Mouse (Mus musculus): Measurements from ENCODE around the gene B3gnt4.
"Not testable (repeated sequence)": the region's sequence is repeated elsewhere in the genome, so short reads cannot be mapped to it uniquely, and the experiment has no call there.

Gene B3gnt4

DNA sequence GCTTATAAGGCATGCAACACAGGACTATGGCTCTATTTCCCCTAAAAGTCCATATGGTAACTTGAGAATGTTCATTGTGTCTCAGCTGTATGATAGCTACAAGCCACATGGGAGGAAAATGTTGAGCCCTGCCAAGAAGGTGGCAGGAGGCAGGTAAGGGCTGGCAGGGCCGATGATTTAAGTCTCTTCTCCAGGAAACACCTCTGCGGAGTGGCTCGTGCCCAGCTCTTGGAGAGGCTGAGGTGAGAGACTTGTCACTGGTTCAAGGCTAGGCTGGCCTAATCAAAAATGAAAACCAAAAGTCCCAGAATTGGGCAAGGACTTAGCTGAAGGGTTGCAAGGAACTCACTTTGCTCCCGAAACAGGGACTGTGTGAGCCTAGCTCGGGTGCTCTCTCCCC lies at the start of gene B3gnt4:
Gene B3gnt4, plus strand, starts transcription at position 301 of the 400 bp plus-strand sequence.
- no peak for DNase-seq

DNA sequence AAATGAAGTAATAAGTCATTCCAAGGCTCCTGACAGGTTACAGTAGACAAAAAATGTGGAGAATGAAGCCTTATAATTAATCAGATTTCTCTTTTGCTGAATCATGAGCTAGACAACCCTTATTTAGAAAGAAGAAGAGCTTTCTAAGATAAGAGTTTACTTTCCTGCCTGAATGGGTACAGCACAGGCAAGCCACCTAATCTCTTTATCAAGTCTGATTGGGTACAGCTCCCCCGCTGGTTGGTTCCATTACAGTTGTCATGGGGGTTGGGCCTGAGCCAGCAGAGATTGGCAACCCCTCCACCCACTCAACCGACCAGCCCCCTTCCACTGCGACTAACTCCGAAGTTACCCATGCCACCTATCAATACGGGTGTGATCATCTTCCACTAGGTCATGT lies 48.8 kb upstream of the B3gnt4 start:
- DNase-seq, result no peak

DNA sequence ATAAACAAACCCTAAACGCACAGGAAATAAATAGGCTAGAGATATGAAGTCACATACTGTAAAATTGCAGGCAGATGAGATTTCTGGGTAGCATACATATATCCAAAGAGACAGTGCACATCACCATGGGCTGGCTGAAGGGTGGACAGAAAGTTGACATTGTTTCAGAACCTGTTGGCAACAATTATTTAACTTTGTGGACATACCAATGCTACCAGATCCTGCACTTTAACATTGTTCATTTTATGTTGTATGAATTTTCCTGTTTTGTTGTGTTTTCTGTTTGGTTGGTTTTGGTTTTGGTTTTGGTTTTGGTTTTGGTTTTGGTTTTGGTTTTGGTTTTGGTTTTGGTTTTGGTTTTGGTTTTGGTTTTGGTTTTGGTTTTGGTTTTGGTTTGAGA lies 45.6 kb upstream of the B3gnt4 start:
- no peak for DNase-seq

DNA sequence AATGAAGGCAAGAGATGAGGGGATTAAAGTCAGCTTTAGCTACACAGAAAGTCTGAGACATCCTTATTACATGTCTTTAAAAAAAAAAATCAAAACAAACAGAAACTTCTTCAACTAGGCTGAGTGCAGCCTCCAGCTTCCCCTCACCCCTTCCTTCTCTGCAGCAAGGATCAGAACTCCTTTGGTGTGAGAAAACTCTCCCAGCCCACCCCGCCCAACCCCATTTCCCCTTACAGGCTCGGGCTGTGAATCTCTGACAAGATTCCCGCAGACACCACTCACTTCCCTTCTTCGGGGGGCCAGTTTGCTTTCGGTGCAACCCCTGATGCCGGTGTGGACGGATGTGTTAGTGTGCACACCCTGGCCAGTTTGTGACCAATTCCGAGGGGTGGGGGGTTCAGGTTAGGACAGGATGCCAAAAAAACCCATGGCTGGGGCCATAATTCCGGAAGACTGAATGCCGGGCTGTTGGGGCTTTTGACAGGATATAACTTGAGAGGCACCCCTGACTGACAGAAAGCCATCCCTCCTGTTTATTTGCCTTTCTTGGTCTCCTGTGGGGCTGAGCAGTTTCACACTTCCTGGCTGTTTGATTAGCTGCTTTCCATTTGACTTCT lies 39.4 kb upstream of the B3gnt4 start:
- DNase-seq, result no peak

DNA sequence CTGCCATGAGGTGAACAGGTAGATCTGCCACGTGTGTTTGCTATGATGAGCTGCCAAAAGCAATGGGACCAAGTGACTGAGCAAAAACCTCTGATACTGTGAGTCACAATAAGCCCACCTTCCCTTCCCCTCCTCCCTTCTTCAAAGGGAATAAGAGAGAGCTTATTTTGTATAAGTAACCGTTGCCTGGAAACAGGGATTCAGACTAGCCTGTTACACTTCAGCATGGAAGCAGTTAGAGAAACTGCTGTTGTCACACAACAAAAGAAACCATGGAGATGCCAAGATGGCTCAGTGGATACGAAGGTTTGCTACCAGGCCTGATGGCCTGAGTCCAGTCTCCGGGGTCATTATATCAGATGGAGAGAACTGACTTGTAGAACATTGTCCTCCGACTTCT lies 36.4 kb upstream of the B3gnt4 start:
- no peak for DNase-seq

DNA sequence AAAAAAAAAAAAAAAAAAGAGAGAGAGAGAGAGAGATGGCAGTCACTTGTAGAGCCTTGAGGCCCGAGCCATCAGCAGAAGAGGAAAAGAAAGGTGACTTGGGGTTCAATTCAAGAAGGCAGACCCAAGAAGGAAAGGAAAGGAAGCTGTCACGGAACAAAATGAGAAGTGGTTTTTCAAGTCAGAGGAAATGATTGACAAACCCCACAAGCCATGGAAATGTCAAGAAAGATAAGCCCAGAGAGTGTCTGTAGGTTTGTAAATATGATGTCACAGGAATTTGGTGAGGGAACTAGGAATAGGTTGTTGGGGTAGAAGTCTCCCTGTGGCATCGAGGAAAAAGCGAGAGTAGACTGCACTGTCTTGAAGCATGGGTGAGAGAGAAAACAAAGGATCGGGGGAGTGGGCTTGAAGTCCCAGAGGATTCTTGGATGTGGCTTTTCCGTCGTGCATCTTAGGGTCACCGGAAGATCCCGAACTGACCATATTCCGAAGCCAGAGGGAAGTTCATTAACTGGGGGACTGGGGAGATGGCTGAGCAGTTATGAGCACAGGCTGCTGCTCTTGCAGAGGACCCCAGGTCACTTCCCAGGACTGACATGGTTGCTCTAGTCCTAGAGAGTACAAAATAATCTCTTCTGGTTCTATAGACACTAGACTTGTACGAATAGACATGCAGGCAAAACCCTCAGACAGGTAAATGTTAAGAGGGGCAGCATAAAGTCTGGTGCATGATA lies 22.4 kb upstream of the B3gnt4 start:
- DNase-seq, result no peak

DNA sequence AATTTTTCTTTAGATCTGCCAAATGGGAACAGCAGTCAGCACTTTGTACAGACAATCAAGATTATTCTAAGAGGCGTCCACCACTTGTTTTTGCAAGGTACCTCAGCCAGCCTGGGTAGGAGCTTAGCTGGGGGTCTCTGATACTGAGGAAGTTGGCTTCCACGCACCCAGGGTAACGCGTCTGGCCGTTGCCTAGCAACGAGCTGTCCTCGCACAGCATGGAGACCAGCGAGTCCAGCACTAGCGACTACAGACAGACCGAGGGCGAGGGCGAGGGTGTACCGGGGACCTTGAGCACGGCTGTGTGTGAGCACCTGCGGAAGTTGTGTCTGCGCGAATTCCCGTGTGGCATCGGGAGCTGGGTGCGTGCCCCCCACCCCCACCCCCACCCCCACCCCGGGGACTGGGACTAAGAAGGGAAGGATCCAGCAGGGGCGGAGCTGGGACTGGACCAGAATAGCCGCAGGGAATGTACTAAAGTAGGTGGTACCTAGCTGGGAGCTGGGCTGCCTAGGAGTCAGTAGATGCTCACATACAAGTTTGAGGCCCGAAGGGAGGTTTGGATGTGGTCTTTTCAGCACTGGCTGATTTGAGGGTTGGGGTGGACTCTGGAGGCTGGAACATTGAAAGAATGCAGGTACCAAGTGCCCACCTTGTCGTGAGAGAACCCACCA lies 21.0 kb upstream of the B3gnt4 start, which contains the start of the genes Lrrc43 and Il31:
Gene Lrrc43, plus strand, starts transcription at position 194 of the 674 bp plus-strand sequence.
Gene Il31, minus strand, starts transcription at position 378 of the 674 bp plus-strand sequence.
- DNase-seq, result no peak

DNA sequence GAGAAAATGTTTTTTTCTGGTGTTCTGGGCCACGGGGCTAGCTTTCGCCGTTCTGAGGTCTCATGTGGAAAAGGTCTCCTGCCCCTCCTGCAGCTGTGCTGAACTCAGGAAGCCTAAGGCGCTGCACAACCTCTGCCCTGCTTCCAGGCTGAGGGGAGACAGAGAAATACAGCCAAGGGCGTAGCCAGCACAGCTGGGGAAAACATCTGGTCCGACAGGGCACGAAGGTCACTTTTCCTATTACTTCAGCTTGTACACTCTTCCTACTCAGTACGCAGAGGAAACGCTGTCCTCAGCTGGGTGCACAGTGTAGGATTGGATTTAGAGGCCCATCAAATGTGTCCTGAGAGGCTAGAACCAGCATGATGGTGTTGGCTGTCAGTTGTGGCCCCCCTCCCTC lies 20.3 kb upstream of the B3gnt4 start:
- DNase-seq, result no peak

DNA sequence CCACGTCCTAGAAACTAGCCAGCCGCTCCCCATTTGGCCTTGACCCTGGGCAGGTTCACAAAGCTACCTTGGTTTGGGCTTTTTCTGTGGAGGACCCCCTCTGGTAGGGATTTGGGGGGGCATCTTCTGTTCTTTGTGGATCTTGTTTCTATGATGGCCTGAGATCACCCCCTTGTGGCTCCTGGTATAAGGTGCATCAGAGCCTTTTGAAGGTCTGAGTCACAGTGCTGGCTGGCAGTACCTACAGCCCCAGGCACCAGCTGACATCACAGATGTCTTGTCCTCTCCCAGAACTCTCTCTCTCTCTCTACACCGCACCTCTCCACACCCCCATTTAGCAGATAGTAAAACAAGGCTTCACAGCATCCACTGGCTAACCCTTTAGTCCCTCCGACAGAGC lies 10.5 kb upstream of the B3gnt4 start:
- peak in 1 of 2 experiments; percentile 43 for DNase-seq

DNA sequence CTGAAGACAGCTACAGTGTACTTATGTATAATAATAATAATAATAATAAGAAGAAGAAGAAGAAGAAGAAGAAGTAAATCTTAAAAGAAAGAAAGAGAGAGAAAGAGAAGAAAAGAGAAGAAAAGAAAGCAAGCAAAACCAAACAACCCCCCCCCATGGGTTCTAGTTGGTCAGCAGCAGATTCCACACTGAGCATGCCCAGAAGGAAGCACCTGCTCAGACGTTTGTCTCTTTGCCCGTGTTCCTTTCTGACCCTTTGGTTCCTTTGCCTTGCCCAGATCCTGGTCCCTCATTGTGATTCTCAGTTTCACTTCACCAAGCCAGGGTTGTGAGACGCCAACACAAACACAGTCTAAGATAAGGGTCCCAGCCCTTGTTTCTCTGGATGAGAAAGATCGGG lies 8.3 kb upstream of the B3gnt4 start:
- DNase-seq, result no peak

DNA sequence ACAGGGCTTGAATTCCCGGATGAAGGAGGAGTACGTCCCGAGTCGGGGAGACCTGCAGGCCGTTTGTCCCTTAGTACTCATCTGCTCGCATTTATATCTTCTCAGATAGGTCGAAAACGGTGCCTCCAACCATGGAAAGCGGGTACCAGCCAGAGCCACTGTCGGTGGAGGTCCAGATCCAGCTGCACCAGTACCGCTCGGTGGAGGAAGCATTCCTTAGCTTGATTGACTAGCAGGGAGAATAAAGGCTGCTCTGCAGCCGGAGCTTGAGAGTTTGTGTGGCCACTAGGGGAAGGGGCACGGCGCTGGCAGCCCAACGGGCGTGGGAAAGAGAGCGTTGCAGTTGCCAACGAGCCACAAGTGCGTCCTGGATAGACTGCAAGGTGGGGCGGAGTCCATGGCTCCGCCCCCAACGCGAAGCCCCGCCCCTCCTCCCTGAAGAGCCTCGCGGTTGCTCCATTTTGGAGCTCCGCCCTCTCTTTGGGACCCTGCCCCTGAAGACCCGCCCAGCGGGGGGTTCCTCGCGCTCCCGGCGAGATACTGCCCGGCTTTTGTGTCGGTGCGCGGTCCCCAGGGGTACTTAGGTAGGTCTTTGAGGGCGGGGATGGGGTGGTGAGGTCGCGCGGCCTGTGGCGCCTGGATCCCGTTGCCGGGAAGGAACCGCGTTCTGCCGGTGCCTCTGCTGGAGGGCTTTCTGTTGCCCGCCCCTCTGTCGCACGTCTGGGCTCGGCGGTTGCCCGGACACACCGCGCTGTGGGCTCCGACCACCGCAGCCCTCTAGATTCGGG lies 2.1 kb upstream of the B3gnt4 start:
- peak; percentile 56 to 71 for DNase-seq

DNA sequence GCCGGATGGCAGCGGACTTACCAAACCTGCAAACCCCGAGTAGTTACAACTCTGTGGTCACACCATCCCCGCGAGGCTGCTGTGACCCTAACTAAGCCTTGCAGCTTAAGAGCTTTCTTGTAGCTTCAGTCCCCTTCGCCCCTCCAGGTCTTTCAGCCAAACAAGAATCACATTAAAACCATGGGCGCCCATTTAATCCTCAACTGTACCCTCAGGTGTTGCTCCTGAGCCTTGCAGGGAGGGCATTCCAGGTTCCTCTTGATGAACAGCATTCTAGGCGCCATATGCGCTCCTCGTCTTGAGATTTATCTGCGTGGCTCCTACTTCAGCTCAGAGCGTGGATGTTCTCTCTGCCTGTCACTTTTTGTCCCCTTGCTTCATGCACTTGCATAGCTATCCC lies 1.3 kb upstream of the B3gnt4 start:
- DNase-seq, result no peak

DNA sequence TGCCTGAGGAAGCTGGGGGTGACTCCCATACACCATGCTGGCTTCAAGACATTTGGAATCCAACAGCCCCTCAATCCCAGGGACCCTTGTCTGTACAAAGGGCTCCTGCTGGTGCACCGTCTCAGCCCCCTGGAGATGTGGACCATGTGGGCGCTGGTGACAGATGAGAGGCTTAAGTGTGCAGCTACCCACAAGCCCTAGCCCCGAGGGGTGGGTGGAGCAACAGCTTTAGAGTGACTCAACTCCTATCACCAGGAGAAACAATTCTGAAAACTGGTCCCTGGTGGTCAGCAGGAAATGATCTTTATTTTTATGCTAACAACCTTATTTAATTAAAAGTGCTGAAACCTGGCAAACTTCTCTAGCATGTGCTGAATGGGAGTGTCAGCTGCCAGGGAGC lies 1.2 kb downstream of the B3gnt4 start:
- DNase-seq, result not testable (repeated sequence)

DNA sequence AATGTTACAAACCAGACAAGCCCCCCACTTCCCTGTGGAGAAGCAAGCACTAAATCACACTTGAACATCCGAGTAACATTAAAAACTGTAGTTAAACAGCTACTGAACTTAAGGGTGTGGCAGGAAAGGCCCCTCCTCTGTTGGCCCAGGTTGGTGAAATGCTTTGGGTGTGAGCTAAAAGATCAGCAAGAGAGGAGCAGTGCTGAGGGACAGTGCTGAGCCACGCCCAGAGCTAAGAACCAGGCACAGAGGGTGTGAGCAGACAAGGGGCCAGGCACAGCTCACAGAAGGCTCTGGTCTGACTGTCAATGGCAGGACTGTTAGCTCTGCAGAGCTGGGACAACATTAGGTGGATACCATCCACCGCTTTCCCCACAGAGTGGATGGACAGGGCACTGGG lies 1.8 kb downstream of the B3gnt4 start:
- no peak for DNase-seq

DNA sequence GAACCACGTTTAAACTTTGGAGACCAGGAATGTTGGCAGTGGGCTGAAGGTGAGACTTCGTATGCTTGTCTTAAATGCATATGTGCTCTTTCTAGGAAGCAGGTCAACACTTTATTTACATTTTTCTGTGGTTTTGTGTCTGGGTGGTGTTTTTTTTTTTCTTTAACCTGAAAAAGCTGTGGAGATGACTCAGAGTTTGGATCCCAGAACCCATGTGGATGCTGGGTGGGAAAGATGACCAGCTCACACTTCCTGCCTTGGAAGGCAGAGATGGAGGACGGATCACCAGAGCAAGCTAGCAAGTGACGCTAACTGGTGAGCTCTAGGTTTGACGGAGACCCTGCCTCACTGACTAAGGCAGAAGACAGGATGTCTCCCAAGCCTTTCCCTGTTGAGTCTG lies 4.6 kb downstream of the B3gnt4 start:
- DNase-seq, result no peak

DNA sequence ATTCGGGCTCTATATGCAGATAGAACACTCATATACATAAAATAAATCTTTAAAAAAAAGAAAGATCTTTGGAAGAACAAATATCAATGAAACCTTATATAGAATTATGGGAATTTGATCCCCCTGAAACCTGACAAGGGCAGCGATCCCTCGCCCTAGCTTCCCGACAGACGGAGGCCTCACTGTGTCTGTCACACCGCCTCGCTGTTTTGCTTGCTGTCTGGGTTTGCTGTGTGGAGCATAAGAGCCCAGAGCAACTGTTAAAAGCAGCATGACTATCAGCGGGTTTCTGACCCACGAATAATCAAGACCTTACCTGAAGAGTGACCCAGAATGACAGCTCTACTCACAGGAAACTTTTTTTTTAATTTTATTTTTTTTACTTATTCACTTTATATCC lies 10.4 kb downstream of the B3gnt4 start:
- DNase-seq, result no peak

DNA sequence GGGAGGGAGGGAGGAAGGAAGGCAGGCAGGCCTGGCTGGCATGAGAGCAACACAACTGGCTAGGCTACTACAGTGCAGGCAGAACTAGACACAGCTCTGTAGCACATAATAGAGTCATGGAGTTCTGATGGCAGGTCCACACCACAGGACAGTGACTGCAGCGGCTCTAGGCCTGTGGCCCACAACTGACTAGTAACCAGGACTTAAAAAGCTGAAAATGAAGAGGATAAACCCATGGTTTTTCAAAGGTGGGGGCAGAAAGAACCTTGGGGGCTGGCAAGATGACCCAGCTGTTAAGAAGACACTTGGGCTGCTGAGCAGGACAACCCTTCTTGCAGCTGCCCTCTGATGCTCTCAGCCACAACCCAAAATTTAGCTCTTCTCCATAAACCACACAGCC lies 11.4 kb downstream of the B3gnt4 start:
- no peak for DNase-seq

DNA sequence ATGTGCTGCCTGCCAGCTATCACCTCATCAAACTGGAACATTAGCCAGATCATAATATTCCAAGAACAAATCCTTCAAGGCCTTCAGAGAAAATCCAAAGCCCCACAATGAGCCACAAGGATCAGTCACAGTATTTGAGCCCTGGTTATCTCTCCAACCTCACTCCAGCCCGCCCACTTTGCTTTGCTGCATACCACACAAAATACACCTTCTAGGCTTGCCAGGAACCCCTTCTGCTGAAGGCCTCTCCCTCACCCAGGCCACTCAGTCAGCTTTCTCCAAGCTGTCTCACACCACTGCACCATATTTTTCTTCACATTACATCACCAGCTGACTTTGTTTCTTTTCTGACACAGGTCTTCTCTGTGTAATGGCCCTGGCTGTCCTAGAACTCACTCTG lies 11.9 kb downstream of the B3gnt4 start:
- DNase-seq, result no peak

DNA sequence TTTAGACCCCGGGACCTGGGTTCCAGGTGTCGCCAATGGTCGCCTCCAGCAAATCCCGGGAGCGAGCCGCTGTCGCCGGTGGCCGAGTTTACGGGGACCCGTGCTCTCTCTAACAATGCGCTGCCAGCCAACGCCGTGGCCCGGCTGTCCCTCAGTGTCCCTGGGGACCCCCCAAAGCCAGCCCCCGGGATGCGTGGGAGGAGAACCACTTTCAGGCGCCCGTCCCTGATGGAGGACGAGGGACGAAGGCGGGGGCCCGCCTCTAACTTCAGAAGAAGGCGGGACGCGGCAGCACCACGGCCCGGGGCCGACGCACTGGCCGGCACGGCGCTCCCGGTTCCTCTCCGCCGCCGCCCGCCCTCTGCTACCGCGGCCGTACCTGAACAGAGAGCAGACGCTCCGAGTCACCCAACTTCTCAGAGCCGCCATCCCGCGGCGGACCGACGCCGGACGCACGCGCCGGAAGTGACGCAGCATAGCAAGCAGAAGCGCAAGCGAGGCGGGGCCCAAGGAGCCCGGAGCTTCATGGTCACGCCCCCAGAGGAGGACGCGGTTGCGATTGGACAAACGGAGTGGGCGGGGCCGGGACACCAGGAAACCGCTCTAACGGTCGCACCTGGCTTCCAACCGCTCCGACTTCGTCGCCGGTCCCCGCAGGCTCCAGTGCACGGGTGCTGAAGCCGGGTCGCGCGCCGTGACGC lies 13.6 kb downstream of the B3gnt4 start, which contains the start of gene Diablo:
Gene Diablo, minus strand, starts transcription at position 485 of the 701 bp plus-strand sequence.
- peak; percentile 97 to 99 for DNase-seq

DNA sequence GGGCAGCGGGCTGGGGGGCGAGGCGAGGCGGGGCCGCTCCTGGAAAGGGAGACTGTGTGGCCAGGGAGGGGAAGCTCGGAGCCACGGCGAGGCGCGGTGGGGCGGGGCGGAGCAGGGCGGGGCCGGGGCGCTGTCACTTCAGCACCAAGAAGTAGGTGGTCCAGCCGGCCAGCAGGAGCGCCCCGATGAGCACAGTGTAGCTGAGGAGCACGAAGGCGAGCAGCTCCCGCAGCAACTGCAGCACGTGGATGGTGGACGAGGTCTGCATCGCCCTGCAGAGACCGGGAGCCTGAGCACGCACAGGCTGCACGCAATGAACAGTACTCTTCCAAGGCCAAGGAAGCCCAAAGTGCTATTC lies 14.1 kb downstream of the B3gnt4 start:
- DNase-seq, result no peak

DNA sequence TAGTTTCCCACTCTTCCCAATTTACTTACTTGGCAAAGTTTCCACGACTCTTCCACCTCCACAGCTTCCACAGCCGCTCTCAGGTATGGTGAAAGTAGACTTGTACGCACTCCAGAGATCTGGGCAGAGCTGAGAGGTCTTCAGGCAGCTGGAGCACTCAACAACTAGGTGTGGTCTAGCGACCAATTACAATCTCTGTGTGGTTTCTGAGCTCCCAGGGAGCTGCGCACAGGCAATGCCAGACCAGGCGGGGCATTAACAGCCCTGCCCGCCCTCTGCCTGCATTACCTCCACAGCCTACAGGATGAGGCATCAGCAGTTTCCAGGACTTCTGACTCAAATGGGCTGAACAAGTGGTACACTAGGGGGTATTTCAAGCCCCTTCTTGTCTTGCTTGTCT lies 15.0 kb downstream of the B3gnt4 start, which contains the start of gene Gm49027:
Gene Gm49027, minus strand, starts transcription at position 208 of the 400 bp plus-strand sequence.
- DNase-seq, result no peak

DNA sequence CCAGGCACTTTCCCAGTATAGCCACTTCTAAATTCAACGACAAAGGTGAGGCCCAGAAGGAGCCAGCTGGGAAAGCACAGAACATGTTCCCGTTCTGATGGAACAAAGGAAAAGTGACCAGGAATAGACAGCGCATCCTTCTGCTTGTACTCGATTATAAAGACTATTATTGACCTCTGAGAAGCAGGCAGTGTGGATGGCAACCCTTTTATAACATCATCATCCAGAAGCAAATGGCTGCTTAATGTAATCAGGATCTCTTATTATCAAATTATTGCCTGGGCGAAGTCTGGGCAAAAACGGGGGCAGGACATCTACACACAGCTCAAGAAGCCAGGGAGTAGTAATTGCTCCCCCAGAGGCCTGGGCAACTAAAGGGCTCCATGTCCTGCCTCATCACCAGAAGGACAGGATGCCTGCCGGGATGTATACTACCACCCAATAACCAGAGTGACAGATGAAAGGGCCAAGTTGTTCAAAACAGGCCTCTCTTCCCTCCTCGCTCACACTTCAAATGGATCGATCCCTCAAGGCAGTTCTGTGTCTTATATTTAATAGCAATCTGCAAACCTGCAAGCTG lies 15.7 kb downstream of the B3gnt4 start:
- no peak for DNase-seq
